Mouse (Mus musculus) hindbrain, embryonic 10.5 days (tissue): Measurements from ENCODE around the gene Klk1b4. TPM values are rescaled to one million over a fixed set of nuclear protein-coding genes. Genes with fewer than 3 reads are reported as not detected.

Source experiments
- DNase-seq: peaks from one replicate; pipeline ENCODE4 v3.0.0-alpha.2; 2017; ENCODE audit warnings: low spot score
- H3K27ac ChIP-seq: fragments of 300-500 bp; sonication (generic); 2 replicates; pipeline ENCODE4 v1.5.1; 2016; ENCODE audit warnings: mild to moderate bottlenecking, moderate library complexity
- H3K27me3 ChIP-seq: fragments of 300-500 bp; sonication (generic); 2 replicates; pipeline ENCODE4 v1.6.1; 2016; ENCODE audit warnings: mild to moderate bottlenecking; ENCODE audit not compliant: poor library complexity, insufficient read depth, severe bottlenecking
- H3K36me3 ChIP-seq: fragments of 300-500 bp; sonication (generic); 2 replicates; pipeline ENCODE4 v1.6.1; 2016; ENCODE audit warnings: mild to moderate bottlenecking, moderate library complexity
- H3K4me1 ChIP-seq: fragments of 300-500 bp; sonication (generic); replicated peaks from 2 replicates; pipeline ENCODE4 v1.6.1; 2016; ENCODE audit warnings: mild to moderate bottlenecking
- H3K4me3 ChIP-seq: fragments of 300-500 bp; sonication (generic); 2 replicates; pipeline ENCODE4 v1.5.1; 2016; ENCODE audit warnings: mild to moderate bottlenecking, moderate library complexity
- H3K9me3 ChIP-seq: fragments of 300-500 bp; sonication (generic); 2 replicates; pipeline ENCODE4 v1.6.1; 2016; ENCODE audit warnings: mild to moderate bottlenecking, moderate library complexity
- WGBS: fragments of 180-500 bp; shearing (Covaris S2); methylation state at CpG from one replicate; pipeline ENCODE4 v1.1.7; 2016; 5-methylcytosine and 5-hydroxymethylcytosine counted together
- polyA plus RNA-seq: library from polyadenylated mRNA; unstranded; fragments of >200 nt; fragmentation: Nextera tagmentation; extraction: Ambion mirVana; gene quantifications from 2 replicates; pipeline ENCODE4 v1.2.1, GENCODE M21; 2016

The Klk1b4 gene
- polyA plus RNA-seq, 1 experiment from 2014 or later = not detected

- DNase-seq = no peak
- Histone ChIP-seq H3K27me3 (peaks cover 40% of the 10 kb centered on the region), H3K36me3 (no peaks in the 10 kb centered on the region), H3K27ac (no peak within 1 kb of the TSS), H3K9me3 (no peaks in the 10 kb centered on the region), H3K4me3 (no peak within 1 kb of the TSS), H3K4me1 (peaks cover 13% of the 10 kb centered on the region)
- 54% methylated on average over 5 of the region's 5 CpGs for WGBS
These were observed 53.9 kb downstream of the Klk1b4 start, which contains the start of gene Gm15517 for GRCm38 (mm10) chr7:44261147-44261546. Gene Gm15517 (plus strand): TSS chr7:44261447.

Other genes starting within 250 kb of the Klk1b4 start
- gene Klk1b1, start 240.7 kb upstream of the Klk1b4 start, polyA plus RNA-seq = not detected in 2 replicates
- gene Klk1b9, start 231.4 kb upstream of the Klk1b4 start, polyA plus RNA-seq = not detected in 2 replicates
- gene Klk1b11, start 211.6 kb upstream of the Klk1b4 start, polyA plus RNA-seq = not detected in 2 replicates
- not detected in 2 replicates for gene Klk1b26, start 195.3 kb upstream of the Klk1b4 start, polyA plus RNA-seq
- not detected in 2 replicates for gene Klk1b27, start 155.1 kb upstream of the Klk1b4 start, polyA plus RNA-seq
- not detected in 2 replicates for gene Klk1b21, start 105.1 kb upstream of the Klk1b4 start, polyA plus RNA-seq
- not detected in 2 replicates for gene Klk1b22, start 94.8 kb upstream of the Klk1b4 start, polyA plus RNA-seq
- not detected in 2 replicates for gene Klk1b16, start 70.7 kb upstream of the Klk1b4 start, polyA plus RNA-seq
- not detected in 2 replicates for gene Klk1b24, start 19.2 kb upstream of the Klk1b4 start, polyA plus RNA-seq
- gene Klk1b3, start 9.2 kb upstream of the Klk1b4 start, polyA plus RNA-seq = not detected in 2 replicates
- not detected in 2 replicates for gene Klk1b5, start 8.5 kb downstream of the Klk1b4 start, polyA plus RNA-seq
- not detected in 2 replicates for gene Klk1, start 17.9 kb downstream of the Klk1b4 start, polyA plus RNA-seq
- 0.10 TPM in 1 of 2 replicates, not detected in the other for gene Gm36864, start 28.7 kb downstream of the Klk1b4 start, polyA plus RNA-seq
- 1.0 and 1.5 TPM in 2 replicates for gene 1700028J19Rik, start 39.3 kb downstream of the Klk1b4 start, polyA plus RNA-seq
- 173 and 174 TPM in 2 replicates for gene 2410002F23Rik, start 39.3 kb downstream of the Klk1b4 start, polyA plus RNA-seq
- 0.09 and 0.12 TPM in 2 replicates for gene Acp4, start 49.9 kb downstream of the Klk1b4 start, polyA plus RNA-seq
- gene Gm15517, start 54.0 kb downstream of the Klk1b4 start, polyA plus RNA-seq = not detected in 2 replicates
- 1.8 and 2.1 TPM in 2 replicates for gene Clec11a, start 99.5 kb downstream of the Klk1b4 start, polyA plus RNA-seq
- gene Shank1, start 102.8 kb downstream of the Klk1b4 start, polyA plus RNA-seq = 1.2 and 4.6 TPM in 2 replicates
- 2.7 and 3.0 TPM in 2 replicates for gene Syt3, start 176.7 kb downstream of the Klk1b4 start, polyA plus RNA-seq
- 2.1 and 2.7 TPM in 2 replicates for gene 1700008O03Rik, start 178.4 kb downstream of the Klk1b4 start, polyA plus RNA-seq
- 1.7 and 4.4 TPM in 2 replicates for gene Lrrc4b, start 221.6 kb downstream of the Klk1b4 start, polyA plus RNA-seq